Mouse (Mus musculus): ENCODE measurements around the gene Cdh22.

Cdh22 gene

DNA sequence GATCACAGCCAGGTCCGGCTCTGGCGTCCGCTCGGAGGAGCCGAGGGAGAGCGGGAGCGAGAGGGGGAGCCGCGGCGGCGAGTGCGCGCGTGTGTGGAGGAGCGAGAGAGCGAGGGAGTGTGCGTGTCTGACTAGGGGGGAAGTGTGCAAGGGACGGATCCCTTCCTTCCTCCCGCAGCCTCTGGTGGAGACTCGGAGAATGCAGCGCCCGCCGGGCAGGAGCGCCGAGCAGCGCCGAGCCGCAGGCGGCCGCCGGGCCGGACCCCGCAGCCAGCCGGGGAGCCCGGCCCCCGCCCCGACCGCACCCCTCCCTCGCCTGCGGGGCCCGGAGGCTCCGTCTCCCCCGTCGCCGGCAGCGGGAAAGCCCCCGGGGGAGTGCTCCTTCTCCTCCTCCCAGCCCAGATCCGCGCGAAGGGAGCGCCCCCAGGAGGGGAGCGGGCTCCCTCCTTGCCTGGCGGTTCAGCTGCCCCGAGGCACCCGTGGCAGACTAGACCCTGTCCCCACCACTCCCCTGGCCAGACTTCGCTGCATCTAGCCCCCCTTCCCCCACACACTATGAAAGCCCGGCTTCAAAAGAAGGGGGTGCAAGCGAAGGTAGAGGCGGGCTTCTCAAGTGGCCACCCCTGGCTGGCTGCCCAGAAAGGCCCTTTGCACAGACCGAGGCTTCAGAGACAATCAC is at the start of gene Cdh22:
TSS of gene Cdh22 (minus strand) at position 241 of the 679 bp plus-strand sequence.
- in situ Hi-C loops (cut with MseI, MboI) = no loop called here

DNA sequence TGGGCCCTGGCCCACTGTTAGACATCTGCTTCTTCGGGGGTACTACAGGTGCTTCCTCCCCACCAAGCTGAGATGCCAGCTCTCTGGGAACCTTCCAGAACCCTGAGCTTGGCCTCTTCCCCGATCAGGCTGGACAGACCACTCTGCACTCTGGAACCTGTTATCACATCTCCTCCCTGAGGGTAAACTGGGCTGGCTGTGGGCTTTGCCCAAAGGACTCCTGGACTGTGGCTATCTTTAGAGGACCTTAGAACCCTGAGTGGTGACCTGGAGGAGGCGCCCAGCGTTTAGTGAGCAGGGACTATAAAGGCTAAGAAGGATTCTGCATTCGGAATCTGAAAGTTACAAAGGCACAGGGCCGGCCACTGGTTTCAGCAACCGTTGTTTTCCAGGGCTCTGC is 49.7 kb upstream of the Cdh22 start:
- in situ Hi-C loops (cut with MseI, MboI) = no loop called here

DNA sequence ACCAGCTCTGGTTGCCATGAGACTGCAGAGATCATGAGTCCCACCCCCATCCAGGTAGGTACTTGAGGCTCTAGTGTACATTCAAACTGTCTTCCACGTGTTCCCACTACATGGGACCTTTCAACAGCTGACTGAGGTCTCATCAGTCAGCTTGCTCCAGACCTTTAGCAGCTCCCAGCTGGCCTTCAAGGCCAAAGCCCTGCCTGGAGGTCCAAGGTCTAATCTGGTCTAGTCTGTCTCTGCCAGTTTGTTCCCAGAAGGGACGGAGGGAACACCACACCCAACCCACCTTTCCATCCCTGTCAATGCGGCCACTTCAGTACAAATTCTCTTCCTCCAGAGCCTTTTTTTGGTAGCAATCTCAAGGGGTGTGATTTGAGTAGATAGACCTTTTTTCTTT is 49.0 kb upstream of the Cdh22 start:
- in situ Hi-C loops (cut with MseI, MboI) = no loop called here

DNA sequence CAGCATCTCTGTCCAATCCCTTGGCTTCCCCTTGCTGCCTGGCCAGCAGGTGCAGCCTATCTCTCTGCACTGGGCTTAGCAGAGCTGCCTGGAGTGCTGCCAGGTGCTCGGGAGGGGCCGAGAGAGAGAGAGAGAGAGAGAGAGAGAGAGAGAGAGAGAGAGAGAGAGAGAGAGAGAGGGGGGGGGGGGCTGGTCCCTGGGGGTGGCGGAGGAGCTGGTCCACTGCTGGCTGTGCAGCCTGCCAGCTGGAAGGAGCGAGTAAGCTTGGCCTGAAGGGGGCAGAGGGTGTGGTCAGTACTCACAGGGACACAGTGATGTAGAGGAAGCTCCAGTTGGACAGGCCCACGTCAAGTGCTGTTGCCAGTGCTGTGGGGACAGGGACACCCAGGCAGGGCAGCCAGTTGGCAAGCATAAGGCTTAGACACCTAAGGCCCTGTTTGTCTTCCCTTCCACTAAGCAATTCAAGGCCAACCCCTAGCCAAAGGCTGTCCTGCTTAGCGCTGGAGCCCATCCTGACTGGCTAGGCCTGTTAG is 47.2 kb upstream of the Cdh22 start:
- in situ Hi-C loops (cut with MseI, MboI) = no loop called here

DNA sequence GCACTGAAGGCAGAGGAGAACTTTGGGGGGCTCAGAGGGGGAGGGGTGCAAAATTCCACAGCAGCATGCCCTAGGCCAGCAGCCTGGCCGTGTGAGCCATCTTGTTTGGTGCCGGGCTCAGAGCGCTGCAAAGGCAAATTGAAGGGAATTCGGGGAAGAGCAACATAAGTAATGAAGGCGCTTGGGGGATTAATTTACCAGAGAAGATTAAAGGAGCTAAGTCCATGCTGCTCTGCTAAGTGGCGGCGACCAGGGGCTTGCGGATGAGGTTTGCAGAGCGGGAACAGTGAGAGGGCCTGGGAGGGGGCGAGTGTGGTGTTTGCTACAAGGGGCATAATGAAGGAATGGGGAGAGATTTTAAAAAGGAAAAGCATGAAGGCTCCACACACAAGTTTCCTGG is 44.7 kb upstream of the Cdh22 start:
- in situ Hi-C loops (cut with MseI, MboI) = loop anchor here in 1 of 2 experiments (10.0 kb wide), 1 partner anchor 205 kb away; no protein-coding TSS in a partner anchor

DNA sequence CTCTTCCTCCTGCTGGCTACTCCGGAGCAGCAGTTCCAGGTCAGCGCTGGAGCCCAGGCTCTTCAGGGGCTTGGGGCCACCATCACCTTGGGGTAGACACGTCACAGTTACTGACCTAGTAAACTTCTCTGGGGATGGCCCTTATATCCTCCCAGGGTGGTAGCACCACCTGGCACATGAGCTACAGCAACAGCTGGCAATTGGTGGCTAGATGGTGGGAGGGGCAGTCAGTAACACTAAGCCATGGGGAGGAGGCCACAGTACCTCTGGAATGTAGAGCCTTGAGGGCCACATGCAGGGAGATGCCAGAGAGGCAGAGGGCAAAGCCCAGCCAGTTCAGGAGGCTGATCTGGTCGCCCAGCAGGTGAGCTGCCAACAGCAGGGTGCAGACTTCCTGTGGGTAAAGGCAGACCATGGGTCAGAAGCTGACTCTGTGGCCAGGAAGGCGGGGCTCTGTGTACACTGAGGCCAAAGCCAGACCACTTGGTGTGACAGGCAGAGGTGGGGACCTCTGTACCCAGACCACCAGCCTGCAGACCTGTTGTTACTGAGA is 42.6 kb upstream of the Cdh22 start:
- in situ Hi-C loops (cut with MseI, MboI) = loop anchor here in 1 of 2 experiments (10.0 kb wide), 1 partner anchor 202 kb away; no protein-coding TSS in a partner anchor

DNA sequence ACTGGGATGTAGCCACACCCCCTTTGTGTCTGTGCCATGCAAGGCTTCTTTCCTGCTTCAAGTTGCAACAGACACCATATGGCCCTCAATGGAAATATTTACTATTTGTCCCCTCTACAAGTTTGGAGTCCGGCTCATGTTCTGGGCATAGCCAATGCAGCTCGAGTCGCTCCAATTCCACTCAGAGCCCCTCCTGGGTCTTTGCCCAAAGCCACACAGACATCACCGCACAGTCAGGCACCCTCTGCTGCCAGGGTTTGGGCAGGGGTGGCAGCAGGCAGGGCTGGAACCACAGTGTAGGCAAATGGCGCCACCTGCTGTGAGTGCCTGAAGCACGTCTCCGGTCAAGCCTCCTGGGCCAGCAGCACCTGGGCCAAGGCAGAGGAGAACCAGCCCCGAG is 41.2 kb upstream of the Cdh22 start:
- in situ Hi-C loops (cut with MseI, MboI) = loop anchor here in 1 of 2 experiments (10.0 kb wide), 1 partner anchor 201 kb away; no protein-coding TSS in a partner anchor

DNA sequence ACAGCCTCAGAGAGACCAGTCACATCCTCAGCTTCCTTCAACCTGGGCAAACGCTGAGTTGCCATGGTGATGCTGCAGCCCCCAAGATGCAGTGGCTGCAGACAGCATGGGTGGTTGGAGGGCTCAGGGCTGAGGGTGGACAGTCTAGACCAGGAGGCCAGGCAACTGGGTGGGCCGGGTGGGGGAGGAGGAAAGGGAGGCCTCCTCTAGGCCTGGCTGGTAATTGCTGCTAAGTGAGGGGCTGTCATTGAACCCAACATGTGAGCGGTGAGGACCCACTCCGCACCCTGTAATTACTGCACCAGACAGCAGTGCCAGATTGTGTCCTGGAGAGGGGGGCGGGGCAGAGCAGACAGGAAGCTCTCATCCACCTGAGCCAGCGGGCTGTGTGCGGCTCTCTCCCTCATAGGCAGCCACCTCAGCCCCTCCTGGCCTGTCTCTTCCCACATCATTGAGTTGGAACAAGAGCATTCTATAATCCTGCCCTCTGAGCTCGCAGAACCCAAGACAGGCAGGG is 40.5 kb upstream of the Cdh22 start:
- in situ Hi-C loops (cut with MseI, MboI) = loop anchor here in 1 of 2 experiments (10.0 kb wide), 1 partner anchor 200 kb away; no protein-coding TSS in a partner anchor

DNA sequence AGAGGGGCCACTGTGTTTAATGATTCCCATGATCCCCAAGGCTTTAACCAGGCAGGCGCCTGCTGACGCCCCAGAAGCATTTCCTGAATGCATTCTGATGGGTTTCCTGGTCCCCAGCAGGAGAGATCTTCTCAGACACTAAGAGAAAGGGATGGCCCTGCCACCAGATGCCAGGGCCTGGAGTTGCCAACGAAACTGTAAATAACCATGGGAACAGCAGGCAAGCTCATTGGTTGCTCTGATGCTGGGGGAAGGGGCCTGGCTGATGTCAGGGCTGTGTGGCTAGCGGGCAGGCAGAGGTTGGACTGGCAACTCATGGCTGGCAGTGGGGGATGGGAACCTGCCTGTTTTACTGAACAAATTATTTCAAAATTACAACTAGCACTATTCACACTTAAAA is 38.9 kb upstream of the Cdh22 start:
- in situ Hi-C loops (cut with MseI, MboI) = loop anchor here in 1 of 2 experiments (10.0 kb wide), 1 partner anchor 199 kb away; no protein-coding TSS in a partner anchor

DNA sequence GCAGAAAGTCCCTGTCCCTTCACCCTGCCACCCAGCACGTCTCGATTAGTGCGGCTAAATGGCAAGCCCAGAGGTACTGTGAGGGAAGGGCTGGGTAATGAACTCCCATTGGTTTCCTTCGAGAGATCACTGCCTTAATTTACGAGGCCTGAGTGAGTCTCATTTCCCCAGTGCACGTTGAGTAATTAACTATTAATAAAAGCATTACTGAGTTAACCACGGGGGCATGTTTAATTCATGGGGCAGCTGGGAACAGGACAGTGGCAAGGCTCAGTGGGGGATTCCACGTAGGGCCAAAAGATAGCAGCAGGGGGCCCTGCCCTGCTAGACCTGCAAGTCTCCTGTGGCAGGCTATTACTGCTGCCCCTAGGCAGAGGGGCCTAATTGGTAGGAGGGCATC is 36.7 kb upstream of the Cdh22 start:
- in situ Hi-C loops (cut with MseI, MboI) = loop anchor here in 1 of 2 experiments (10.0 kb wide), 1 partner anchor 197 kb away; no protein-coding TSS in a partner anchor

DNA sequence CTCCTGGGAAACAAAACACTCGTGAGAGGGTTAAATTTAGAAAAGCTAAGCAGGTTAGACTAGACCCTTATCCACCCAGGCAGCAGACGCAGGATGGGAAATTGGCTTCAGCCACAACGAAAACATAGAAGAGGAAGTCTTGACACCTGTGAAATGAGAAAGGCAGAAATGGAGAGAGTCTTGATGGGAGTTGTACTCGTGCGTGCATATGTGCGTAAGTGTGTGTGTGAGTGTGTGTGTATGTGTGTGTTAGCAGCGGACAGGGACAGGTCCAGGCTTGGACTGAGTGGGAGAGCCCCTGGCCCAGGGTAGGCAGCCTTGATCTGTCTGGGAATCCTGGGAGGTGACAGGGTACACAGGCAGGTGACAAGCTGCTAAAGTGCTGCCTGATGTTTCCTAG is 36.2 kb upstream of the Cdh22 start:
- in situ Hi-C loops (cut with MseI, MboI) = loop anchor here in 1 of 2 experiments (10.0 kb wide), 1 partner anchor 196 kb away; no protein-coding TSS in a partner anchor

DNA sequence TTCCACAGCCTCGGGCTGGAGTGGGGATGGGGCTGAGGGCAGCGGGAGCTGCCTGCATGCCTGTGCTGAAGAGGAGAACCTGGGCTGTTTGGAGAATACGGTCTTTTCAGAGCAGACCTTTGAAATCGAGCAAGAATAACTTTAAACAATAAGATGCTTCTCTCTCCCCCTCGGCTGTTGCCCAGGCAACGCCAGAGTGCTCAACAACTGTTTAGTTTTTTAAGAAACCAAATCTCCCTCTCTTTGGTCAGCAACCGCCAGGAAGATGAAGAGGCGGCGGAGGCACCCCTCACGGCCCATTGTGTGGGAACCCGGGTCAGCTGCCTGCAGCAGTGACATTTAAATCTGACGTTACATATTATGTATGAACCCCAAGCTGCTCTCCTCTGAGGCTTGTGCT is 32.1 kb upstream of the Cdh22 start:
- in situ Hi-C loops (cut with MseI, MboI) = no loop called here

DNA sequence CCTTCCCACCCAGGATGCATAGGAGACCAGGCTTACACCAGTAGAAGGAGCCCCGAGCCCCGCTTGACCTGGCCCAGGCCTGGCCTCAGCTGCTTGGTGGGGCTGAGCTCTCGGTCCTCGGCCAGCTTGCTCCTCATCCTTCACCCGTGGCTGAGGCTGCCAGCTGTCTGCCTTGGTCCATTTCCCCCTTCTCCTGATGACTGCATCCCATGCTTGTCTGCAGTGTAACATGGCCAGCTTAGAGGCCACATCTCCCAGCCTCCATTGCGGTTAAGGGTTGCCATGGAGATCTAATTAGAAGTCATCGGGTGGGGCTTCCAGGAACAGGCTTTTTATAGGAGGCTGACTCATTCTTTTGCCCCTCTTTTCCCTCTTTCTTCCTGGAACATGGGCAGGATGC is 29.2 kb upstream of the Cdh22 start:
- in situ Hi-C loops (cut with MseI, MboI) = no loop called here

DNA sequence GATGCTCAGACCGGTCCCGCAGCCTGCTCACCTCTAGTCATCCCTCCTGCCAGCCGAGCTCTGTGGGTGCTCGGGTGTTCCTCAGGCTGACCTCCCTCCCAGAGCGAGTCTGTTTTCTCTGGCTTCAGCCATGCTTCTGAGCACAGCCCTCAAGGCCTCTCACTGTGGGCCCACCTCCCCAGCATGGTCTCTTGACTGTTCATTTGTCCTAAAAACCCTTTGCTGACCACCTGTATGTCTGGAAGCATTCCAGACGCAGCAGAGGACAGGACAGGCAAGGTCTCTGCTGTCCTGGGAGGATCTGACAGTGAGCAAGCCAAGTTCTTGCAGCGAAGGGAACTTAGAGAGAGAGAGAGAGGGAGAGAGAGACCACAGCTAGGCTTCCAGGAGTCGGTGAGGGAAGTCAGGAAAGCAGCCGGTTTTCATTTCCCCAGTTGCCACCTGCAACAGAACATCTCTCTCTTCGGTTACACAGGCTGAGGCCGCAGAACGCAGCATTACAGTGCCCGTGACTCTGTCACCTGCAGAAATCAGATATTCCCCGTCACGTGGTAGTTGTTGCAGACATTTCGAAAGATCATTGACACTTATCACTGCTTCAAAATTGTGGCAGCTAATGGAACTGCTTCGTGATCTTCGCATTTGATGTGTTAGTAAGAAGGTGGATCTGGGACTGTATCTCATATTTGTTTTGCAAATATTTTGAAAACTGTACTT is 27.8 kb upstream of the Cdh22 start:
- in situ Hi-C loops (cut with MseI, MboI) = no loop called here

DNA sequence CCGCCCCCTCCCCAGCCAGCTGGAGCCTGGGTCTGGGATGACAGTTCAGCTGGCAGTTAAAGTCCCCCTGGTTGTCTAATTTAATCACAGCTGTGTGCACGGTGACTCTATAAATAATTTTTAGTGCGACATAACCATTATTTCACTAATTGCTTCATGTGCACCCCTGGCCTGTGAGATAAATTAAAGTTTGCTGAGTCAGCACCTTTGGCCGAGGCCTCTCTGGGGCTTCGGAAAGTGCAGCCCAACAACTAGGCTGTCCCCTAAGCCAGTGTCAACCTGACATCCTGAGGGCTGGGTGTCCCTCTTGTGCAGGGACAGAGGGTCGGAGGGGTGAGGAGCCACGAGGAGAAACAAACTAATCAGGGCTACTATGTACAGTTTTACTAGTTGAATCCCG is 25.2 kb upstream of the Cdh22 start:
- in situ Hi-C loops (cut with MseI, MboI) = no loop called here

DNA sequence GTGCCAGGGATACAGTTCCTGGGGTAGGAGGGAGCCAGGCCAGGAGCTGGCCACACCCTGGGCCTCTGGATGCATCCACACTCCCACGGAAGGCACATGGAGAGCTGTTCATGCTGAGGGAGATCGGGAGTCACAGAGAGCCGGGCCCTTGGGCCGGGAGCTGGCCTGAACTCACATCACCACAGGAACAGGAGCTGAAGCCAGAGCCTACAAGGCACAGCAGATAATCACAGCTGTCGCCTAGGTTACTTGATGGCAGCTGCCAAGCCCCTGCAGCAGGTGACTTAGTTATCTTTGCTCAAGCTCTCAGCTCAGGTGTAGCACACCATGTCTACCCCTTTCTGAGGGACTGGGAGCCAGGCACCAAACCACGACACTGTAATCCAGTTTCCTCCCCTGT is 23.7 kb upstream of the Cdh22 start:
- in situ Hi-C loops (cut with MseI, MboI) = no loop called here

DNA sequence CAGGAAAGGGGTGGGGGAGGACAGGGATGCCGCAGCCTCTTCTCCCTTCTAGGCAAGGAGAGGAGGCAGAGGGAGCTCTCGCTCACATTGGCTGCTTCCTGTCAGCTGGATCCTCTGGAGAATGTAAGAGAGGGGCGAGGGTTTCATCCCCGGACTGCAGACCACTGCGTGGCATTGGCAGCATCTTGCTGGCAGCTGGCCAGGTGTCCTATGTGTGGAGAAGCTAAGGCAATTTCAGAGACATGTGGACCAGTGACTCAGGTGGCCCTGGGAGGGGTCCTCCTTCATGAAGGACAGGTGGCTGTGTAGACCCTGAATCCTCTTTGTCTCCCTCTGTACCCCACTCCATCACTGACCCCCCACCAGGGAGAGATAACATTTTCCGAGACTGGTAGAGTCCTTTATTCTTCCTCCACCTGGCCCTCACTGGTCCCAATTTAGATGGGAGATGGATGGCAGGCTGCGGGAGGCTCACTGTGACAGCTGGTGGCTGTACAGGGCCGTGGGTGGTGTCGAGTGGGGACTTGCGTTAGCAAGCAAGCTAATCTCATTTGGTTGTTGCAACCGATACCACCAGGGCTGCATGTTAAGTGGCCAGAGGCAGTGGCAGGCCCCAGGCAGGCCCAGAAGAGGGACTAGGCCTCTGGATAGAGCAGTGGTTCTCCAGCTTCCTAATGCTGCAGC is 22.6 kb upstream of the Cdh22 start:
- in situ Hi-C loops (cut with MseI, MboI) = no loop called here

DNA sequence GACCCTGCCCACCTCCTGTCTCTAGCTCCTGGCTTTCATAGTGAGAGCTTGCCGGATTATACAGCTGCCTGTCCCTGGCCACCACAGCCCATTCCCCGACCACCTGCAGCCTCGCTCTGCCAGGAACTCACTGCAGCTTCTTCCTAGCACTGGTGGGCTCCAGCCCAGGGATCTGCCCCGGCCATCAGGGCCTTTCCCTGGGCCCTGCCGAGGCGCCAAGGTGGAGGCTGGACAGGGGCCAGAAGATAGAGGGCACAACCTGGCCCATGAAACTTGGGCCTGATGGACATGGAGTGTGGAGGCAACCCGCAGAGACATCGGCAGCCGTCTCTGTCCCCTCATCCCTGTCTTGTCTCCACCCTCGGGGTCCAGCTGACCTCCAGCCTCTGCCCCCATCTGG is 21.6 kb upstream of the Cdh22 start:
- in situ Hi-C loops (cut with MseI, MboI) = no loop called here

DNA sequence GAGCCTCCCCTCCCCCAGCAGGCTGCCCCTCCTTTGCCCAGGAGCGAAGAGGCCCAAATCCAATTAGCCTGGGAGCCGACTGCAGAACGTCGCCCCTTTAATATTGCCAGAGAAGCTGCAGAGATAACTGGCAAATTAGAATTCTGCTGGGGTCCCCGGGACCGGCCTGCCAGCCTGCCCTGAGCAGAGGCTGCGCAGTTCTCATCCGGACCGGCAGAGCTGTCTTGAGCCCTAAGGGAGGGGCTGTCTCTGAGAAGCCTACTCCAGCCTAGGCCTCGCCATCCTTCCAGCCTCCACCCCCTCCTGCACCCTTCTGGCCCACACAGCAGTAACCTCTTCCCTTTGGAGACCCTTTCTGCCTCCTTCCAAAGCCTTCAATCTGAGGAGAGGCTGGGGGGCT is 19.2 kb upstream of the Cdh22 start:
- in situ Hi-C loops (cut with MseI, MboI) = no loop called here

DNA sequence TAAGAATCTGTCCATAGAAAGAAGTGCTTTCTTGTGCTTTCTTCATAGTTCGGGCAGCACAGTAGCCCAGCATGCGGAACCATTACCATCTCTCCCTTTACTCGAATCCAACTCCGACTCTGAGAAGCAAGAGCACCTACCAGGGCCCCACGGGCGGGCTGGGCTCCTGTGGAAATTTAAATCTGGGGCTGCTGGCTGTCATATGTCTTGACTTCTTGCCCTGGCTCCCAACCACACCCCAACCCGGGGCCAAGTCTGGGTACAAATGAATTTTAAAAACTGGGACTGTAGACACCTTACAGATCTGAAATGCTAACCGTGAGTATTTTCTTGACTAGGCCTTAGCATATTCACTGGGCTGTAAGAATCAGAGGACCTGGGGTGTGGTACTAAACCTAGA is 18.6 kb upstream of the Cdh22 start:
- in situ Hi-C loops (cut with MseI, MboI) = no loop called here

DNA sequence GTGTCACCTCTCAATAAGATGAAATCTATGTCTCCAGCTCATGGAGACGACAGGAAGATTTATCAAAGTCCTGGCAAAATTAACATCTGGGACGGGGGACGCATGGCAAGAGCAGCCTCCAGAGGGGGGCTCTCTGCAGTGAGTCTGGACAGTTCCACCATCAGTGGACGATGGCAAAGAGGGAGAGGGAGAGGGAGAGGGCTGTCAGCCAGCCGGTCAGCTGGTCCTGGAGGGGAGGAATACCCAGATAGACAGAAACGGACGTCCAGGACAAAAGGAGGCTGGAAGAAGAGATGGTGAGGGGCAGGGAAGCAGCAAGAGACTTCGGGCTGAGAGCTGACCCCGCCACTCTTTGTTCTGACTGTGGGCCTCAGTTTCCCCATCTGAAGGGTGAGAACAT is 18.1 kb upstream of the Cdh22 start:
- in situ Hi-C loops (cut with MseI, MboI) = no loop called here

DNA sequence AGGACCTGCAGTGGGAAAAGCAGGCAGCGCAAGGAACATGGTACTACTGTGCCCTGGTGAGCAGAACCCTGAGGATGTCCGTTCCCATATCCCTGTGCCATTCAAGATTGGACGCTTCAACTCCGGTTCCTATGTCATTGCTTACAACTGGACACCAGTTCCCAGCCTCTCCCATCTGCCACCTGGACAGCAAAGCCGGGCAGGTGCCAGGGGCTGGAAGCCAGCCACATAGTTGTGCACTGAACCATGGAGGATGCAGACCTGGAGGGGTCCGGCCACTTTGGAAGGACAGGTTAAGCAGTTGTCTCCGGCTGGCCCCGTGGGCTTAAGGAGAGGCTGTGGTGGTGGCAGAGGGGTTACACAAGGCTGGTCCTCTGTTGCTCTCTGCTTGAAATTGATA is 17.7 kb upstream of the Cdh22 start:
- in situ Hi-C loops (cut with MseI, MboI) = no loop called here
